Mouse (Mus musculus) intestine, embryonic 16.5 days (tissue): ENCODE measurements at regions not wholly inside any gene's neighbourhood (a gene's known extent, or its start where the extent isn't known, plus 50 kb on each side); places are given as distances from the start of the nearest gene placed in this dataset.
A peak's percentile ranks its signal among the peaks of the same experiment; 100 is the strongest.

ENCODE experiments used
- ATAC-seq: fragments of 200-750 bp; cut with Nextera tagmentation; 2 replicates; pipeline ENCODE4 v1.8.0; 2017; ENCODE audit warnings: moderate TSS enrichment, moderate library complexity
- H3K27ac ChIP-seq: fragments of 300-500 bp; sonication (generic); 2 replicates; pipeline ENCODE4 v1.5.1; 2014; ENCODE audit warnings: mild to moderate bottlenecking, low read length
- H3K27me3 ChIP-seq: fragments of 300-500 bp; sonication (generic); replicated peaks from 2 replicates; pipeline ENCODE4 v1.6.1; 2014; ENCODE audit warnings: low read length, control low read depth, mixed read lengths; ENCODE audit not compliant: control insufficient read depth, insufficient read depth
- H3K36me3 ChIP-seq: fragments of 300-500 bp; sonication (generic); 2 replicates; pipeline ENCODE4 v1.6.1; 2014; ENCODE audit warnings: low read length, control low read depth; ENCODE audit not compliant: control insufficient read depth, insufficient read depth
- H3K4me1 ChIP-seq: fragments of 300-500 bp; sonication (generic); 2 replicates; pipeline ENCODE4 v1.6.1; 2014; ENCODE audit warnings: low read length, control low read depth, mixed read lengths; ENCODE audit not compliant: control insufficient read depth, insufficient read depth
- H3K4me2 ChIP-seq: fragments of 300-500 bp; sonication (generic); 2 replicates; pipeline ENCODE4 v1.6.1; 2014; ENCODE audit warnings: low read depth, low read length, control low read depth
- H3K4me3 ChIP-seq: fragments of 300-500 bp; sonication (generic); 2 replicates; pipeline ENCODE4 v1.5.1; 2014; ENCODE audit warnings: mild to moderate bottlenecking, low read length
- H3K9ac ChIP-seq: fragments of 300-500 bp; sonication (generic); 2 replicates; pipeline ENCODE4 v1.6.1; 2014; ENCODE audit warnings: low read depth, low read length
- H3K9me3 ChIP-seq: fragments of 300-500 bp; sonication (generic); 2 replicates; pipeline ENCODE4 v1.6.1; 2016; ENCODE audit warnings: low read length, control low read depth; ENCODE audit not compliant: control insufficient read depth
- WGBS: fragments of 180-500 bp; shearing (Covaris S2); extraction: QIAGEN DNeasy Blood & Tissue Kit; methylation state at CpG from one replicate; pipeline ENCODE4 v1.1.7; 2014; 5-methylcytosine and 5-hydroxymethylcytosine counted together

- H3K4me2 ChIP-seq, result no peak overlapping the region
- no peaks in the 10 kb centered on the region for H3K36me3 ChIP-seq
- no peaks in the 10 kb centered on the region for H3K27me3 ChIP-seq
- H3K9ac ChIP-seq, result no peak overlapping the region
- WGBS, result 65% methylated on average over 3 of the region's 3 CpGs
- H3K4me1 ChIP-seq, result no peaks in the 10 kb centered on the region
- H3K4me3 ChIP-seq, result no peak overlapping the region
- H3K9me3 ChIP-seq, result no peaks in the 10 kb centered on the region
- ATAC-seq, result no peak
- no peak overlapping the region for H3K27ac ChIP-seq
Observed at GRCm38 (mm10) chr3:128043709-128044108, 147.6 kb upstream of the Fam241a start.

GRCm38 (mm10) chr3:128040407-128041115, 144.4 kb upstream of the Fam241a start:
- no peaks in the 10 kb centered on the region for H3K4me1 ChIP-seq
- H3K9me3 ChIP-seq, result no peaks in the 10 kb centered on the region
- WGBS, result 42% methylated on average over 12 of the region's 12 CpGs
- H3K4me2 ChIP-seq, result peak overlapping the region; percentile 13
- no peaks in the 10 kb centered on the region for H3K27me3 ChIP-seq
- peak overlapping the region; percentile 3; the same call in 1 of the 2 replicates for H3K4me3 ChIP-seq
- peak; percentile 97 for ATAC-seq
- H3K36me3 ChIP-seq, result no peaks in the 10 kb centered on the region
- H3K27ac ChIP-seq, result no peak overlapping the region
- no peak overlapping the region for H3K9ac ChIP-seq

- Histone ChIP-seq H3K9me3 (no peaks in the 10 kb centered on the region), H3K9ac (no peak overlapping the region), H3K4me3 (no peak overlapping the region), H3K4me1 (no peaks in the 10 kb centered on the region), H3K36me3 (no peaks in the 10 kb centered on the region), H3K27ac (no peak overlapping the region), H3K27me3 (no peaks in the 10 kb centered on the region), H3K4me2 (no peak overlapping the region)
- no peak for ATAC-seq
- 48% methylated on average over 5 of the region's 5 CpGs for WGBS
Observed at GRCm38 (mm10) chr3:128039185-128039584, 143.1 kb upstream of the Fam241a start.

- Histone ChIP-seq H3K27me3 (no peaks in the 10 kb centered on the region), H3K36me3 (no peaks in the 10 kb centered on the region), H3K4me3 (no peak overlapping the region), H3K27ac (no peak overlapping the region), H3K9ac (no peak overlapping the region), H3K4me1 (no peaks in the 10 kb centered on the region), H3K9me3 (no peaks in the 10 kb centered on the region), H3K4me2 (no peak overlapping the region)
- ATAC-seq, result no peak
- WGBS, result 77% methylated on average over 10 of the region's 10 CpGs
Observed at GRCm38 (mm10) chr3:128036538-128036937, 140.4 kb upstream of the Fam241a start.

GRCm38 (mm10) chr3:128030352-128030751, 134.2 kb upstream of the Fam241a start:
- H3K9me3 ChIP-seq, result no peaks in the 10 kb centered on the region
- no peak for ATAC-seq
- H3K4me2 ChIP-seq, result no peak overlapping the region
- no peaks in the 10 kb centered on the region for H3K27me3 ChIP-seq
- H3K4me3 ChIP-seq, result no peak overlapping the region
- H3K36me3 ChIP-seq, result no peaks in the 10 kb centered on the region
- H3K9ac ChIP-seq, result no peak overlapping the region
- no peaks in the 10 kb centered on the region for H3K4me1 ChIP-seq
- 87% methylated on average over 3 of the region's 3 CpGs for WGBS
- H3K27ac ChIP-seq, result no peak overlapping the region

- 75% methylated on average over 5 of the region's 5 CpGs for WGBS
- Histone ChIP-seq H3K4me2 (no peak overlapping the region), H3K4me1 (no peaks in the 10 kb centered on the region), H3K27me3 (no peaks in the 10 kb centered on the region), H3K27ac (no peak overlapping the region), H3K9me3 (no peaks in the 10 kb centered on the region), H3K36me3 (no peaks in the 10 kb centered on the region), H3K9ac (no peak overlapping the region), H3K4me3 (no peak overlapping the region)
- ATAC-seq, result no peak
Observed at GRCm38 (mm10) chr3:128029565-128029915, 133.4 kb upstream of the Fam241a start.

- Histone ChIP-seq H3K4me2 (no peak overlapping the region), H3K4me1 (no peaks in the 10 kb centered on the region), H3K36me3 (no peaks in the 10 kb centered on the region), H3K27ac (no peak overlapping the region), H3K9me3 (no peaks in the 10 kb centered on the region), H3K9ac (no peak overlapping the region), H3K4me3 (no peak overlapping the region), H3K27me3 (no peaks in the 10 kb centered on the region)
- no peak for ATAC-seq
- 47% methylated on average over 11 of the region's 11 CpGs for WGBS
Observed at GRCm38 (mm10) chr3:128028856-128029564, 132.9 kb upstream of the Fam241a start.

- ATAC-seq, result no peak
- Histone ChIP-seq H3K4me1 (no peaks in the 10 kb centered on the region), H3K4me3 (no peak overlapping the region), H3K9ac (no peak overlapping the region), H3K27ac (no peak overlapping the region), H3K9me3 (no peaks in the 10 kb centered on the region), H3K4me2 (no peak overlapping the region), H3K27me3 (no peaks in the 10 kb centered on the region), H3K36me3 (no peaks in the 10 kb centered on the region)
- 92% methylated on average over 12 of the region's 12 CpGs for WGBS
Observed at GRCm38 (mm10) chr3:128024856-128025255, 128.7 kb upstream of the Fam241a start.

GRCm38 (mm10) chr3:128014909-128015308, 118.8 kb upstream of the Fam241a start:
- WGBS, result 84% methylated on average over 1 of the region's 1 CpGs
- Histone ChIP-seq H3K27ac (no peak overlapping the region), H3K4me2 (no peak overlapping the region), H3K4me1 (no peaks in the 10 kb centered on the region), H3K9me3 (no peaks in the 10 kb centered on the region), H3K4me3 (no peak overlapping the region), H3K36me3 (no peaks in the 10 kb centered on the region), H3K9ac (no peak overlapping the region), H3K27me3 (no peaks in the 10 kb centered on the region)
- ATAC-seq, result no peak
